Mouse (Mus musculus) lung, postnatal 0 days (tissue): ENCODE measurements around the gene Nlrp9c. TPM values are rescaled to one million over a fixed set of nuclear protein-coding genes. Genes with fewer than 3 reads are reported as not detected.
"Not testable (repeated sequence)": the region's sequence is repeated elsewhere in the genome, so short reads cannot be mapped to it uniquely, and the experiment has no call there.

Source experiments
- ATAC-seq: fragments of 200-750 bp; cut with Nextera tagmentation; 2 replicates; pipeline ENCODE4 v1.8.0; 2017; ENCODE audit warnings: moderate library complexity
- DNase-seq: peaks from one replicate; pipeline ENCODE4 v3.0.0-alpha.2; 2016; ENCODE audit warnings: low spot score
- H3K27ac ChIP-seq: fragments of 300-500 bp; sonication (generic); 2 replicates; pipeline ENCODE4 v1.5.1; 2014; ENCODE audit warnings: antibody characterized with exemption, mild to moderate bottlenecking, low read length, mixed read lengths
- H3K27me3 ChIP-seq: fragments of 300-500 bp; sonication (generic); replicated peaks from 2 replicates; pipeline ENCODE4 v1.6.1; 2014; ENCODE audit warnings: low read length, mixed read lengths; ENCODE audit not compliant: insufficient read depth
- H3K36me3 ChIP-seq: fragments of 300-500 bp; sonication (generic); 2 replicates; pipeline ENCODE4 v1.6.1; 2014; ENCODE audit warnings: low read length, mixed read lengths; ENCODE audit not compliant: insufficient read depth
- H3K4me1 ChIP-seq: fragments of 300-500 bp; sonication (generic); 2 replicates; pipeline ENCODE4 v1.6.1; 2014; ENCODE audit warnings: antibody characterized with exemption, low read depth, low read length, mixed read lengths; ENCODE audit not compliant: insufficient read depth
- H3K4me2 ChIP-seq: fragments of 300-500 bp; sonication (generic); replicated peaks from 2 replicates; pipeline ENCODE4 v1.6.1; 2014; ENCODE audit warnings: low read depth, mild to moderate bottlenecking, low read length, moderate library complexity, mixed read lengths
- H3K4me3 ChIP-seq: fragments of 300-500 bp; sonication (generic); 2 replicates; pipeline ENCODE4 v1.5.1; 2014; ENCODE audit warnings: low read depth, low read length
- H3K9ac ChIP-seq: fragments of 300-500 bp; sonication (generic); replicated peaks from 2 replicates; pipeline ENCODE4 v1.6.1; 2014; ENCODE audit warnings: low read depth, mild to moderate bottlenecking
- H3K9me3 ChIP-seq: fragments of 300-500 bp; sonication (generic); 2 replicates; pipeline ENCODE4 v1.6.1; 2016; ENCODE audit warnings: low read length, mixed read lengths
- CTCF ChIP-seq: IDR thresholded peaks from 2 replicates; pipeline ENCODE4 v1.5.1; 2016; ENCODE audit warnings: antibody characterized with exemption, mild to moderate bottlenecking
- EP300 ChIP-seq: IDR thresholded peaks from 2 replicates; pipeline ENCODE4 v1.6.1; 2016; ENCODE audit warnings: antibody characterized with exemption, mild to moderate bottlenecking, control low read depth
- WGBS: fragments of 180-500 bp; shearing (Covaris S2); extraction: QIAGEN DNeasy Blood & Tissue Kit; methylation state at CpG from one replicate; pipeline ENCODE4 v1.1.7; 2014; 5-methylcytosine and 5-hydroxymethylcytosine counted together
- polyA plus RNA-seq: library from polyadenylated mRNA; unstranded; fragments of >200 nt; fragmentation: Nextera tagmentation; extraction: Ambion mirVana; gene quantifications from 2 replicates; pipeline ENCODE4 v1.2.1, GENCODE M21; 2015

Nlrp9c gene
- not detected in 2 replicates for polyA plus RNA-seq

DNA sequence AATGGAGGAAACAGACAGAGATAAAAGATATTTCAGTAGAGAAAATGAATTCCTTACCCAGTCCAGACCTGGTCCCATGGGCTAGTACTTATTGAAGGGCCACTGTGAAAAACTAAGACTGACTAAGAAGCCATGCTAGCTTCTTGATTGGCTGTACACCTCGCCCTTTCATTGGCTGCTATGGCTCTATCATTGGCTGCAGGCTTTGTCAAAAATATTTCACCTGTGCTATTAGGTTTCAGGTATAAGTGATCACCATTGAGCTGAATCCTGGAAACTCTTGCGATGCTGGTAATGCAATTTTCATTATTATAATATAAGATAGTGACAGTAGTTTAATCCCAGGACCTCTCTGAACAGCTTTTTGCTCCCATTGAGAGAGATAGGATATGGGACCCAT, at the start of gene Nlrp9c:
TSS of gene Nlrp9c (minus strand) at position 101 of the 400 bp plus-strand sequence.
- H3K4me2 ChIP-seq, H3K9ac ChIP-seq, H3K4me1 ChIP-seq, H3K36me3 ChIP-seq, ATAC-seq, H3K27ac ChIP-seq, H3K4me3 ChIP-seq, DNase-seq, H3K27me3 ChIP-seq, H3K9me3 ChIP-seq: not testable (repeated sequence)
- 50% methylated on average over 2 of the region's 2 CpGs for WGBS

DNA sequence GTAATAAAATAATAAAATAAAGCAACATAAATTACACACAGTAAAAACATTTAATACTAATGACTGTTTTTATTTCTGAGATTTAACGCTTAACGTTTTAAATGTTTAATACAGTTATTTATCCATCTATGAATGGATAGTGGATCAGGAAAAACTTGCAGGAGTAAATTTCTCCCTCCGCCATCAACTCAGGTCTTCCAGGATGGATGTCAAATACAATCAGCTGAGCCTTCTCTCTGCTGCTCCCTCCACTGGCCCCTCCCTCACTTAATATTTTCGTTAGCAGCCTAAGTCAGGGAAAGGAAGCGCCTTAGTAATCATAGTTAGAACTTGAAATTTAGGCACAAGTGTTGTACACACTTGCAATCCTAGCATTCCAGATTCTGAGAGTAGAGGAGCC, 31.3 kb upstream of the Nlrp9c start, which contains the start of gene Nlrp4a:
TSS of gene Nlrp4a (plus strand) at position 301 of the 400 bp plus-strand sequence.
- H3K27ac ChIP-seq: no peak within 1 kb of the TSS
- H3K36me3 ChIP-seq: no peaks in the 10 kb centered on the region
- no peak within 1 kb of the TSS for H3K9ac ChIP-seq
- DNase-seq: no peak
- no peak within 1 kb of the TSS for H3K4me3 ChIP-seq
- 80% methylated on average over 5 of the region's 5 CpGs for WGBS
- no peaks in the 10 kb centered on the region for H3K27me3 ChIP-seq
- H3K9me3 ChIP-seq: no peaks in the 10 kb centered on the region
- no peak for ATAC-seq
- H3K4me1 ChIP-seq: no peaks in the 10 kb centered on the region
- H3K4me2 ChIP-seq: no peak within 1 kb of the TSS
- TF ChIP-seq EP300 (no peak), CTCF (no peak)

DNA sequence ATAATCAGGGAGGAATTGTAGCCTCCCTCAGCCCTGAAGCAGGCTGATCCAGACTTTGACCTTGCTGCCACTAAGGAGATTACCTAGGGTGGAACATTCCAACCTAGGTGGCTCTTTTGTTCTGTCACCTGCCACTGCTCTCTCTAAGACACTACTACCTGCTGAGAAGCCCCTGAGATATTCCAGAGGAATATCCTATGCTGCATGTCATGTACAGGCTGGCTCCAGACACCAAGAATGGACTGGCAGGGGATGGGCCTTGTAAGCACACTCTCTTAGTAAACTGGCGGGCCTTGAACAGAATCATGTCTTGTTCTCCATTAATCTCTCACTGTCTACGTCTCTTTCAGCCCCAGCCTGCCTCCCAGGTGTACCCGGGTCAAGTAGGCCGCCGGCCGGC, 11.7 kb downstream of the Nlrp9c start:
- WGBS: 76% methylated on average over 6 of the region's 6 CpGs
- not testable (repeated sequence) for H3K9ac ChIP-seq, ATAC-seq, H3K9me3 ChIP-seq, H3K4me1 ChIP-seq, H3K4me2 ChIP-seq, H3K36me3 ChIP-seq, H3K27me3 ChIP-seq, H3K27ac ChIP-seq, DNase-seq, H3K4me3 ChIP-seq

DNA sequence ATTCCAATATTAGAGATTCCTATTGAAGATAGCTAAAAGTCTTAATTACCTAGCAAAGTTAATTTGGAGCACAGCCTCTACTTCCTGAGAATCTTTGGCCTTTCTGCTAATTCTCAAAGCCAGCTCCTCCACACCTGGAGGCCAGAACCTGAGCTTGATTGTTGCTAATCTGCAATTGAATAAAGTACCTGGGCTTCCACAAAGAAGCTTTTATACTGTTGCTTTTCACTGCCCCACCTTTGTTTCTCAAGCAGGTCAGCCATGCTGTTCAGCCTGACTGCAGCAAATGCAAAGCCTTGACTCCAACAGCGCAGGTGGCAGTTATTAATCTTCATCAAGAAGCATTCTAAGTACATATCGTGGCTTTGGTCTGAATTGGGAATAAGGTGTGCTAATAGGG, 12.4 kb downstream of the Nlrp9c start:
- not testable (repeated sequence) for H3K4me3 ChIP-seq
- WGBS: 65% methylated on average over 2 of the region's 2 CpGs

DNA sequence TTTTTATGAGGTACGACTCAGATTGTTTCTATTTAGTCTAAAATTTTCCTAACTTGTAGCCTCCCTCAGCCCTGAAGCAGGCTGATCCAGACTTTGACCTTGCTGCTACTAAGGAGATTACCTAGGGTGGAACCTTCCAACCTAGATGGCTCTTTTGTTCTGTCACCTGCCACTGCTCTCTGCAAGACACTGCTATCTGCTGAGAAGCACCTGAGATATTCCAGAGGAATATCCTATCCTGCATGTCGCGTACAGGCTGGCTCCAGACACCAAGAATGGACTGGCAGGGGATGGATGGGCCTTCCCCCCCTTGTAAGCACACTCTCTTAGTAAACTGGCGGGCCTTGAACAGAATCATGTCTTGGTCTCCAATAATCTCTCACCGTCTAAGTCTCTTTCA, 16.8 kb downstream of the Nlrp9c start:
- H3K4me2 ChIP-seq, DNase-seq, H3K9ac ChIP-seq, H3K4me1 ChIP-seq, H3K36me3 ChIP-seq, ATAC-seq, H3K27me3 ChIP-seq, H3K4me3 ChIP-seq, H3K9me3 ChIP-seq, H3K27ac ChIP-seq: not testable (repeated sequence)
- WGBS: 76% methylated on average over 5 of the region's 5 CpGs

More for the DNA sequence above, 12.4 kb downstream of the Nlrp9c start:
- not testable (repeated sequence) for H3K4me1 ChIP-seq, H3K4me2 ChIP-seq, H3K27ac ChIP-seq, ATAC-seq, H3K9me3 ChIP-seq, DNase-seq, H3K36me3 ChIP-seq, H3K9ac ChIP-seq, H3K27me3 ChIP-seq

DNA sequence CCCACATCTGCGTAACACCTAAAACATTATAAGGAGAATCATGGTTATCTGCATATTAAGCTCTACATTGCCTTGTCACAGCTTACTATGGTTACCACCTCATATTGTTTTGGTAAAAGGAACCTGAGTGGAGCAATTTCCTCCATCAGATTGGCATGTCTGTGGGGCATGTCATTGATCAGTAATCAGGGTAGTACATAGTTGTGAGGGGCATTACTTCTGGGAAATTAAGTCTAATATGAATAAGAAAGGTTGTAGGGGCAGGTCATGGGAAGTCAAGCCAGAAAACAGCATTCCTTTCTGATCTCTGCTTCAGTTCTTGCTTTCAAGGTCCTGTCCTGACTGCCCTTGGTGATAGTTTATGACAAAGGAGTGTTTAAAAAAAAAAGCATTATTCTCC, 22.7 kb downstream of the Nlrp9c start:
- WGBS: 94% methylated on average over 1 of the region's 1 CpGs
- DNase-seq (no peak), ATAC-seq (no peak)
- no peaks in the 10 kb centered on the region for H3K27me3 ChIP-seq
- H3K27ac ChIP-seq: no peak overlapping the region
- no peak overlapping the region for H3K4me3 ChIP-seq
- no peak overlapping the region for H3K9ac ChIP-seq
- no peaks in the 10 kb centered on the region for H3K9me3 ChIP-seq
- no peak for TF ChIP-seq EP300
- TF ChIP-seq CTCF: no peak
- H3K4me1 ChIP-seq: no peaks in the 10 kb centered on the region
- H3K36me3 ChIP-seq: no peaks in the 10 kb centered on the region
- no peak overlapping the region for H3K4me2 ChIP-seq

DNA sequence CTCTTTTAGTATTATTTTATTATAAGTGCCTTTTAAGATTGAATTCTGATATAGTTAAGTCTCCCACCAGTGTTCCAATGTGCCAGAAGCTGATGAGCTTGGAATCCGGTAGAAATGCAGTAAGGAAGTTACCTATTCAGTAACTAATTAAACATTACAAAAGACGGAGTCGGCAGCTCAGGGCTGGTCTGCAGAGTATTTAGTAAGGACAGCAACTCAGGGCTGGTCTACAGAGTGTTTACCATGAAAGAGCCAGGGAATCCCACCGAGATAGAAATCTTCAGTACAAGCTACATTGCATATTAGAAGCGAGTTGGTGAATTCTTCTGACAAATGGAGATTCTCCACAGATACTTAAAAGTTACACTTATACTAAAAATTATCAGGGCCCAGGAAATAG, 30.3 kb downstream of the Nlrp9c start:
- 85% methylated on average over 5 of the region's 5 CpGs for WGBS
- H3K9me3 ChIP-seq, H3K27ac ChIP-seq, H3K4me2 ChIP-seq, H3K9ac ChIP-seq, DNase-seq, H3K4me1 ChIP-seq, H3K27me3 ChIP-seq, ATAC-seq, H3K4me3 ChIP-seq, H3K36me3 ChIP-seq: not testable (repeated sequence)

DNA sequence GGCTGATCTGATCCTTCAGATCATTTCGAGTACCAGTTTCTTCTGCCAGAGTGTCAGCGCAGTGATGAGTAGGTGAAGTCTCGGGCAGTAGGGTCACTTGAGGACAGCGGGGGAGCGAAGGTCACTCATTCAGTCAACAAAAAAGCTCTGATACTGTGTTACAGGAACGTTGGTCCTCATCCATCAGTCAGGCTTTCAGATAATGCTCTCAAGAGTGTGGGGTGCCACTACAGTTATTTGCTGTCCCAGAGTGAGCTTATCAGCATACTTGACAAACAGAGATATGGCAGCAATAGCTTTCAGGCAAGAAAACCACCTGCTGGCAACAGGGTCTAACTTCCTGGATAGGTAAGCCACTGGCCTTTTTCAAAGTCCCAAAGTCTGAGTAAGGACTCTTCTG, 46.8 kb downstream of the Nlrp9c start:
- H3K9ac ChIP-seq: not testable (repeated sequence)
- 57% methylated on average over 4 of the region's 6 CpGs for WGBS

DNA sequence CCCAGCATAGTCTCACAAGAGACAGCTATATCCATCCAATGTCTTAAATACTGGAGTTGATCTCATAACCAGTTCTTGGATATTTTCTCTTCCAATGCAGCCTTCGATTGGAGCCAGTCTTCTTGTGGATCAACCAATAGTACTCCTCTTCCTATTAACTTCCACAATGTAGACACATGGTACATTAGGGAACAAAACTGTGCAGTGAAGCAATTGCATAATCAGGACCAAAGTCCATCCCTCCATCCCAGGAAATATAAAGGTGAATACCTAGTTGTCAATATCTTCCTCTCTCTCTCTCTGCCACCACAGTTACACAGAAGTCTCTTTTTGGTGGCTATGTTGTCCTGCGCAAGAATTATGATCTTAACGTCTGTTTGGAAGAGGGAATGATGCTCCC, 51.2 kb downstream of the Nlrp9c start:
- H3K4me1 ChIP-seq, DNase-seq, H3K4me3 ChIP-seq, H3K9ac ChIP-seq, ATAC-seq, H3K4me2 ChIP-seq, H3K36me3 ChIP-seq, H3K27ac ChIP-seq, H3K9me3 ChIP-seq, H3K27me3 ChIP-seq: not testable (repeated sequence)
- WGBS: 77% methylated on average over 2 of the region's 3 CpGs

More for the DNA sequence above, 46.8 kb downstream of the Nlrp9c start:
- H3K4me1 ChIP-seq, H3K27me3 ChIP-seq, H3K4me2 ChIP-seq, H3K27ac ChIP-seq, H3K36me3 ChIP-seq, H3K4me3 ChIP-seq, ATAC-seq, DNase-seq, H3K9me3 ChIP-seq: not testable (repeated sequence)

DNA sequence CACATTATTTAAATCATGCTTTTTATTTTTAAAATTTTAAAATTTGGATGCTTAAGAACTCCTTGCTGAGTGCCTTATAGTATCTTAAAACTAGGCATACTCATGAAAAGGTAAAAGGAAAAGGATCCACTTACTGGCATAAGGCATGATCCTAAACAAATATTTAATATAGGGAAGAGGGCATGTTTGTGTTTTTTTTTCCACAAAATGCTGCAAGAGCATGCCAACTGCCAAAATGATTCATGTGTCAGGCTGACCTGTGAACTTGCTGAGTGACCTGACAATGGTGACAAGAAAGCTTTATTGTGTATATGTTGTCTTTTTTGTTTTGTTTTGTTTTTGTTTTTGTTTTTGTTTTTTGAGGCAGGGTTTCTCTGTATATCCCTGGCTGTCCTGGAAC, 53.3 kb downstream of the Nlrp9c start:
- not testable (repeated sequence) for H3K4me2 ChIP-seq, H3K4me3 ChIP-seq

More for the DNA sequence above, 53.3 kb downstream of the Nlrp9c start:
- not testable (repeated sequence) for H3K4me1 ChIP-seq, H3K27ac ChIP-seq, H3K9ac ChIP-seq, DNase-seq, H3K9me3 ChIP-seq, H3K36me3 ChIP-seq, H3K27me3 ChIP-seq, ATAC-seq
